Mouse (Mus musculus): ENCODE data around the gene Amfr.
"Not testable (repeated sequence)": the region's sequence is repeated elsewhere in the genome, so short reads cannot be mapped to it uniquely, and the experiment has no call there.

Amfr gene

GRCm38 (mm10) chr8:94012013-94012951, at the start of gene Amfr:
Amfr (minus strand) TSS chr8:94012842.
- no peaks in the 10 kb centered on the region for H3K27me3 ChIP-seq (ENCODE audit: control insufficient read depth, insufficient read depth, low read length, poor library complexity, severe bottlenecking)
- DNase-seq (ENCODE audit: low read depth, low spot score): peak; percentile 83
- H3K36me3 ChIP-seq (ENCODE audit: control insufficient read depth, insufficient read depth, low read length, poor library complexity, severe bottlenecking): no peaks in the 10 kb centered on the region

GRCm38 (mm10) chr8:94057157-94057854, 44.7 kb upstream of the Amfr start:
- DNase-seq (ENCODE audit: low read depth, low spot score): peak; percentile 54
- peaks cover 9% of the 10 kb centered on the region for H3K36me3 ChIP-seq (ENCODE audit: control insufficient read depth, insufficient read depth, low read length, poor library complexity, severe bottlenecking)
- H3K27me3 ChIP-seq (ENCODE audit: control insufficient read depth, insufficient read depth, low read length, poor library complexity, severe bottlenecking): no peaks in the 10 kb centered on the region

GRCm38 (mm10) chr8:94052696-94053095, 40.1 kb upstream of the Amfr start:
- no peaks in the 10 kb centered on the region for H3K27me3 ChIP-seq (ENCODE audit: control insufficient read depth, insufficient read depth, low read length, poor library complexity, severe bottlenecking)
- no peak for DNase-seq (ENCODE audit: low read depth, low spot score)
- peaks cover 10% of the 10 kb centered on the region for H3K36me3 ChIP-seq (ENCODE audit: control insufficient read depth, insufficient read depth, low read length, poor library complexity, severe bottlenecking)

GRCm38 (mm10) chr8:94047845-94048244, 35.2 kb upstream of the Amfr start:
- H3K27me3 ChIP-seq (ENCODE audit: control insufficient read depth, insufficient read depth, low read length, poor library complexity, severe bottlenecking): no peaks in the 10 kb centered on the region
- no peak for DNase-seq (ENCODE audit: low read depth, low spot score)
- peaks cover 5% of the 10 kb centered on the region; the same call in 1 of the 2 replicates for H3K36me3 ChIP-seq (ENCODE audit: control insufficient read depth, insufficient read depth, low read length, poor library complexity, severe bottlenecking)

GRCm38 (mm10) chr8:94037806-94038205, 25.2 kb upstream of the Amfr start:
- DNase-seq (ENCODE audit: low read depth, low spot score): no peak
- Histone ChIP-seq H3K27me3 (ENCODE audit: control insufficient read depth, insufficient read depth, low read length, poor library complexity, severe bottlenecking) (no peaks in the 10 kb centered on the region), H3K36me3 (ENCODE audit: control insufficient read depth, insufficient read depth, low read length, poor library complexity, severe bottlenecking) (0 out of 2 replicates have a peak, but pooled peaks cover 2% of the 10 kb centered on the region)

- Histone ChIP-seq H3K36me3 (ENCODE audit: control insufficient read depth, insufficient read depth, low read length, poor library complexity, severe bottlenecking) (no peaks in the 10 kb centered on the region), H3K27me3 (ENCODE audit: control insufficient read depth, insufficient read depth, low read length, poor library complexity, severe bottlenecking) (no peaks in the 10 kb centered on the region)
- peak; percentile 99 for DNase-seq (ENCODE audit: low read depth, low spot score)
Observed at GRCm38 (mm10) chr8:94036944-94037524, 24.4 kb upstream of the Amfr start, which contains the start of the genes Nudt21 and Ogfod1. Nudt21 (minus strand) TSS chr8:94037031. Ogfod1 (plus strand) TSS chr8:94037198.

- not testable (repeated sequence) for H3K27me3 ChIP-seq (ENCODE audit: control insufficient read depth, insufficient read depth, low read length, poor library complexity, severe bottlenecking); H3K36me3 ChIP-seq (ENCODE audit: control insufficient read depth, insufficient read depth, low read length, poor library complexity, severe bottlenecking)
- DNase-seq (ENCODE audit: low read depth, low spot score): peak; percentile 41
Observed at GRCm38 (mm10) chr8:94036541-94036940, 23.9 kb upstream of the Amfr start.

- peaks cover 2% of the 10 kb centered on the region; the same call in 1 of the 2 replicates for H3K36me3 ChIP-seq (ENCODE audit: control insufficient read depth, insufficient read depth, low read length, poor library complexity, severe bottlenecking)
- no peak for DNase-seq (ENCODE audit: low read depth, low spot score)
- H3K27me3 ChIP-seq (ENCODE audit: control insufficient read depth, insufficient read depth, low read length, poor library complexity, severe bottlenecking): no peaks in the 10 kb centered on the region
Observed at GRCm38 (mm10) chr8:94035200-94035599, 22.6 kb upstream of the Amfr start.

- peaks cover 2% of the 10 kb centered on the region; the same call in 1 of the 2 replicates for H3K36me3 ChIP-seq (ENCODE audit: control insufficient read depth, insufficient read depth, low read length, poor library complexity, severe bottlenecking)
- H3K27me3 ChIP-seq (ENCODE audit: control insufficient read depth, insufficient read depth, low read length, poor library complexity, severe bottlenecking): no peaks in the 10 kb centered on the region
- DNase-seq (ENCODE audit: low read depth, low spot score): no peak
Observed at GRCm38 (mm10) chr8:94033601-94034000, 21.0 kb upstream of the Amfr start.

- no peak for DNase-seq (ENCODE audit: low read depth, low spot score)
- Histone ChIP-seq H3K27me3 (ENCODE audit: control insufficient read depth, insufficient read depth, low read length, poor library complexity, severe bottlenecking) (no peaks in the 10 kb centered on the region), H3K36me3 (ENCODE audit: control insufficient read depth, insufficient read depth, low read length, poor library complexity, severe bottlenecking) (peaks cover 3% of the 10 kb centered on the region; the same call in 1 of the 2 replicates)
Observed at GRCm38 (mm10) chr8:94029701-94030100, 17.1 kb upstream of the Amfr start.

- no peak for DNase-seq (ENCODE audit: low read depth, low spot score)
- Histone ChIP-seq H3K36me3 (ENCODE audit: control insufficient read depth, insufficient read depth, low read length, poor library complexity, severe bottlenecking) (peaks cover 10% of the 10 kb centered on the region), H3K27me3 (ENCODE audit: control insufficient read depth, insufficient read depth, low read length, poor library complexity, severe bottlenecking) (no peaks in the 10 kb centered on the region)
Observed at GRCm38 (mm10) chr8:94023916-94024315, 11.3 kb upstream of the Amfr start.

GRCm38 (mm10) chr8:94013026-94013612, 477 bp upstream of the Amfr start:
- H3K36me3 ChIP-seq (ENCODE audit: control insufficient read depth, insufficient read depth, low read length, poor library complexity, severe bottlenecking): no peaks in the 10 kb centered on the region
- no peak for DNase-seq (ENCODE audit: low read depth, low spot score)
- no peaks in the 10 kb centered on the region for H3K27me3 ChIP-seq (ENCODE audit: control insufficient read depth, insufficient read depth, low read length, poor library complexity, severe bottlenecking)

GRCm38 (mm10) chr8:94011076-94012012, 1.3 kb downstream of the Amfr start:
- DNase-seq (ENCODE audit: low read depth, low spot score): peak; percentile 30
- no peaks in the 10 kb centered on the region for H3K27me3 ChIP-seq (ENCODE audit: control insufficient read depth, insufficient read depth, low read length, poor library complexity, severe bottlenecking)
- no peaks in the 10 kb centered on the region for H3K36me3 ChIP-seq (ENCODE audit: control insufficient read depth, insufficient read depth, low read length, poor library complexity, severe bottlenecking)
